Mouse (Mus musculus) liver, adult 2 months (tissue): ENCODE measurements around the gene Igsf8.

Experiments
- CTCF ChIP-seq: fragments of 200-500 bp; IDR thresholded peaks from 2 replicates; pipeline ENCODE4 v1.5.1; 2011; ENCODE audit warnings: low read depth, low read length, control low read depth
- POLR2A ChIP-seq: fragments of 200-500 bp; IDR thresholded peaks from 2 replicates; pipeline ENCODE4 v1.6.1; 2011; ENCODE audit warnings: low read length, control low read depth; ENCODE audit not compliant: insufficient read depth; ENCODE audit errors: extremely low read depth

DNA sequence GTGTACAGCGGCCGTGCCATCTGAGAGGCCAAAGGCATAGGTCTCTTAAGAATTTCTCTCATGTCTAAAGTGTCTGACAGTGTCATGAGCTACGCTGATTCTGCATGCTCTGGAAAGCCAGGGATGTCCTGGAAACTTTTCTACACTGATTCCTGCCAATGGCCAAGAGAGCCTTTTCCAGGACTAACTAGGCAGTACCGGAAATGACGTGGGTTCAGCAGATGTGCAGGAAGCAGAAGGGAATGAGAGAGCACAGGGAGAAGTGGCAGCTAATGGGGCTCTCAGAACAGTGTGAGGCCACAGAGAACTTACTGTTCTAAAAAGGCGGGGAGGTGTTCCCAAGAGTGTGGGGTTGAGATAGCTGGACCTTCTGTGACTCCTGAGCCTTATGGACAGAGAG lies 11.9 kb downstream of the Igsf8 start:
- TF ChIP-seq CTCF: no peak
- TF ChIP-seq POLR2A: no peak
